Mouse (Mus musculus) forebrain, postnatal 0 days (tissue): Measurements from ENCODE around the gene Add1. TPM values are rescaled to one million over a fixed set of nuclear protein-coding genes. Genes with fewer than 3 reads are reported as not detected.

Source experiments
- ATAC-seq: fragments of 200-750 bp; cut with Nextera tagmentation; 2 replicates; pipeline ENCODE4 v1.8.0; 2017; ENCODE audit warnings: mild to moderate bottlenecking, moderate library complexity
- DNase-seq: peaks from one replicate; pipeline ENCODE4 v3.0.0-alpha.2; 2015
- H3K27ac ChIP-seq: fragments of 300-500 bp; sonication (generic); 2 replicates; pipeline ENCODE4 v1.5.1; 2014; ENCODE audit warnings: low read depth, mild to moderate bottlenecking, antibody characterized with exemption, low read length, moderate library complexity, mixed read lengths
- H3K27me3 ChIP-seq: fragments of 300-500 bp; sonication (generic); 2 replicates; pipeline ENCODE4 v1.6.1; 2014; ENCODE audit warnings: mild to moderate bottlenecking, low read length, mixed read lengths; ENCODE audit not compliant: insufficient read depth
- H3K36me3 ChIP-seq: fragments of 300-500 bp; sonication (generic); 2 replicates; pipeline ENCODE4 v1.6.1; 2014; ENCODE audit warnings: mild to moderate bottlenecking, moderate library complexity; ENCODE audit not compliant: insufficient read depth
- H3K4me1 ChIP-seq: fragments of 300-500 bp; sonication (generic); 2 replicates; pipeline ENCODE4 v1.6.1; 2014; ENCODE audit warnings: antibody characterized with exemption; ENCODE audit not compliant: insufficient read depth
- H3K4me2 ChIP-seq: fragments of 300-500 bp; sonication (generic); 2 replicates; pipeline ENCODE4 v1.6.1; 2014; ENCODE audit warnings: low read depth, mild to moderate bottlenecking, moderate library complexity
- H3K4me3 ChIP-seq: fragments of 300-500 bp; sonication (generic); 2 replicates; pipeline ENCODE4 v1.5.1; 2014; ENCODE audit warnings: low read depth, low read length, mixed read lengths
- H3K9ac ChIP-seq: fragments of 300-500 bp; sonication (generic); 2 replicates; pipeline ENCODE4 v1.6.1; 2014; ENCODE audit warnings: mild to moderate bottlenecking
- H3K9me3 ChIP-seq: fragments of 300-500 bp; sonication (generic); 2 replicates; pipeline ENCODE4 v1.6.1; 2016; ENCODE audit warnings: low read length
- CTCF ChIP-seq: sonication (generic); IDR thresholded peaks from 2 replicates; pipeline ENCODE4 v1.5.1; 2016; ENCODE audit warnings: antibody characterized with exemption, control low read depth, low read depth
- WGBS: fragments of 180-500 bp; shearing (Covaris S2); extraction: QIAGEN DNeasy Blood & Tissue Kit; methylation state at CpG from one replicate; pipeline ENCODE4 v1.1.7; 2014; 5-methylcytosine and 5-hydroxymethylcytosine counted together
- polyA plus RNA-seq: library from polyadenylated mRNA; unstranded; fragments of >200 nt; fragmentation: Nextera tagmentation; extraction: Ambion mirVana; gene quantifications from 2 replicates; pipeline ENCODE4 v1.2.1, GENCODE M21; 2015
- total RNA-seq: library from RNA; depleted of rRNA; stranded (reverse); fragments of >200 nt; gene quantifications from 2 replicates; pipeline ENCODE4 v1.2.3, GENCODE M21; 2014

Gene Add1
- total and polyA plus RNA-seq, 2 experiments from 2014 or later: 175 to 334 TPM

DNA sequence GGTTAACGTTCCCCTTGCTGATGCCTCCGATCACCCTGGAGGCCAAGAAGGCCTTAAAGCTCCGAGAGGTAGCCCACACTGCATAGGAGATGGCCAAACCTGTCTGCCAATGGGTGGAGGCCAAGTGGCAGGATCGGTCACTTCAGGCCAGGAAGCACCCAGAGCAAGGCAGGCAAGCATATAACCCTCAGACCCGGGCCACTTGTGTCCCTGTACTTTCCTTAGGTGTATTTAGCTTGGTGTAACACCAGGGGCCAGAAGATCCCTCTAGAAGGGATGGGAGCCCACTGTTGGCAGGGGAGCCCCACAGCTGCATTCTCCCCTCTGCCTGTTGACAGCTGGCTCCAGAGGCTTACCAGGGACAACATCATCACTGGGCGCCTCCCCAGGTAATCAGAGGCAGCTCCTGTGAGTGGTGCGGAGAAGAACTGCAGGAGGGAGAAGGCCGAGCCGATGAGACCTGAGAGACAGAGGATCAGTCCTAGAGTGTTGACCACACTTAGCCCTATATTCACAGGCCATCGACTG lies 62.3 kb downstream of the Add1 start:
- no peak for ATAC-seq
- H3K9ac ChIP-seq: peak overlapping the region; percentile 87; the same call in 1 of the 2 replicates
- H3K4me2 ChIP-seq: peak overlapping the region; percentile 82
- H3K4me1 ChIP-seq: peaks cover 8% of the 10 kb centered on the region; the same call in 1 of the 2 replicates
- TF ChIP-seq CTCF: no peak
- no peak overlapping the region for H3K27ac ChIP-seq
- peaks cover 69% of the 10 kb centered on the region for H3K36me3 ChIP-seq
- no peak for DNase-seq
- H3K4me3 ChIP-seq: peak overlapping the region; percentile 68
- no peaks in the 10 kb centered on the region for H3K9me3 ChIP-seq
- WGBS: 69% methylated on average over 10 of the region's 10 CpGs
- H3K27me3 ChIP-seq: no peaks in the 10 kb centered on the region

DNA sequence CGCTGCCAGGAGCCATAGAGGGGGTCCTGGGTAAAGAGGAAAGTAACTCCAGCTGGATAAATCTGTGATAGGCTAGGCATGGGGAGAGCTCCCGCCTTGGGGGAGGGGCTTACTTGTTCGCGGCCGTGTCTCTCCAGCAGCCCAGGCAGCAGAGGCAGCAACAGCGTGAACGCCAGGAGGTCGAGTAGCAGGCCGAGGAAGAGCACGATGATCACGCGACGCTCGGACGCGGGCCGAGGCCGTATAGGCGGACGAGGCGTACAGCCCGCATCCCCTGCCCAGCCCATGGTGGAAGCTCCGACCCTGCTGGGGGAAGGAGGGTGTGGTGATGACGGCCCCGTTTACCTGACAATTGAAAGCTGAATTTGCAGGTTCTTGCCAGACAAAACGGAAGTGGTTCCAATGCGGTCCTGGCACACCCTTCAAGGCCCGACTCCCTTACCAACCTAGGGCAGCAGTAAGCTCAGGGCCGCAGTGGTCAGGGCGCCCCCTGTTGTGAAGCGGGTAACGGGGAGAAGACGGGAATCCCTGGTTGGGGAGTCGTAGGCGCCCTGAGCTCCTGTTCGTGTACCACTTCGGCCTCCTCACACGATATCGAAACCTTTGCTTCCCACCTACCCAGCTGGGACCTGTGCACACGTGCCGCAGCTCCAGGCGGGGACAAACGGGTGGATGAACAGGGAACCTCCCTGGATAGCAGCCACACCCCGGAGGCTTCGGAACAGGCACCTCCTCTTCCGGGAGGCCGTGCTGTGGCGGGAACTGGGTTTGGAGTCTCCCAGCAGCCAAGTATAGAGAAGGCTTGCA lies 63.2 kb downstream of the Add1 start, which contains the start of gene Mfsd10:
Mfsd10 (minus strand) TSS at position 732 of the 807 bp plus-strand sequence.
- Histone ChIP-seq H3K9ac (peak within 1 kb of the TSS; percentile 87), H3K27me3 (no peaks in the 10 kb centered on the region), H3K27ac (peak within 1 kb of the TSS; percentile 93), H3K4me3 (peak within 1 kb of the TSS; percentile 68), H3K4me2 (peak within 1 kb of the TSS; percentile 82), H3K4me1 (peaks cover 8% of the 10 kb centered on the region; the same call in 1 of the 2 replicates), H3K36me3 (peaks cover 69% of the 10 kb centered on the region), H3K9me3 (no peaks in the 10 kb centered on the region)
- DNase-seq (peak; percentile 88), ATAC-seq (peak; percentile 95)
- WGBS: under 1% methylated on average over 48 of the region's 48 CpGs
- TF ChIP-seq CTCF: peak; percentile 68

DNA sequence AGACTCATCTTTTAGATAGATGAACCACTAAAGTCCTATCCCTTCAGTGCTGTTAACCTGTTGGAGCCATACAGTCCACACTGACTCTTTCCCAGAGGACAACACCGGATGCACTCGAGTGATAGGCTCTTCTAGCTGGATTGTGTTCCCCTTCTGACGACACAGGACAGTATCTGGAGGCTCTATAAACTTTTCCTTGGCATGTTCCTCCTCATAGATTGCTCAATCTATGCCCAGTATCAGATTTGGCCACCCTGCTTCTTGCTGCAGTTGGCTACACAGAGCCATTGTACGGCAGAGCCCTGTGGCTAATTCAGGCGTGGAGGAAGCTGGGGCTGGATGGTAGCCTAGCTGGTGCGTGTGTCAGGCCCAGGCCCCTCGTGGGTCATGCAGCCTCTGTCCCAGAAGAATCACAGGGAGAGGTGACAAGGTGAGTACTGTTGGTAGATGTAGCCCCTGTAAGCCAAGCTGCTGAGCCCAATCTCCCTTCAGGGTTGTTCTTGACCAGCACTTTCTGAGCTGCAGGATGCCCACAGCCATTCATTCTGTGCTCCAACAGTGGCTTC lies 64.2 kb downstream of the Add1 start:
- ATAC-seq: no peak
- Histone ChIP-seq H3K9ac (no peak overlapping the region), H3K36me3 (peaks cover 66% of the 10 kb centered on the region), H3K4me1 (peaks cover 8% of the 10 kb centered on the region; the same call in 1 of the 2 replicates), H3K9me3 (no peaks in the 10 kb centered on the region), H3K4me3 (no peak overlapping the region), H3K27me3 (no peaks in the 10 kb centered on the region), H3K27ac (0 out of 2 replicates have a peak overlapping the region, but pooled peaks have one; percentile 93), H3K4me2 (no peak overlapping the region)
- DNase-seq: no peak
- TF ChIP-seq CTCF: no peak
- 84% methylated on average over 7 of the region's 7 CpGs for WGBS

- ATAC-seq (no peak), DNase-seq (no peak)
- no peak for TF ChIP-seq CTCF
- H3K27ac ChIP-seq: no peak overlapping the region
- H3K4me1 ChIP-seq: no peaks in the 10 kb centered on the region
- H3K9ac ChIP-seq: no peak overlapping the region
- H3K36me3 ChIP-seq: peaks cover 83% of the 10 kb centered on the region
- H3K27me3 ChIP-seq: no peaks in the 10 kb centered on the region
- WGBS: 89% methylated on average over 3 of the region's 3 CpGs
- no peak overlapping the region for H3K4me2 ChIP-seq
- no peaks in the 10 kb centered on the region for H3K9me3 ChIP-seq
- H3K4me3 ChIP-seq: no peak overlapping the region
Observed at GRCm38 (mm10) chr5:34641991-34642390, 68.5 kb downstream of the Add1 start.

DNA sequence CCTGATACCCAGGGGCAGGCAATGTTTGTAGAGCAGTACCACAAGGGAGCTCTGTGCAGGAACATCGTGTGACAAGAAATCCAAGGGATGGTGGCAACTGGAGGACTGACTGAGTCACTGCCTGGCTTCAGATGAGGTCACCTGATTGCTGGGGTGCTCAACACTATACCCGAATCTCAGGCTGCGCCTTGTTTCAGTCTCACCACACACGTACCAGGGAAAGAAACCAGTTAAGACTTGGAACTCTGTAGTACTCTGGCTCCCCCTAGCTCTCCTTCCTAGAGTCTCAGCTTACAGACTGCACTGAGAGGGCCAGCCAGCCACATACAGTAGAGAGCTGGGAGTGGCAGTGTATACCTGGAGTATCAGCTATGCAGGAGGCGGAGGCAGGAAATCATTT lies 69.5 kb downstream of the Add1 start:
- Histone ChIP-seq H3K9ac (no peak overlapping the region), H3K27ac (no peak overlapping the region), H3K36me3 (peaks cover 87% of the 10 kb centered on the region), H3K27me3 (no peaks in the 10 kb centered on the region), H3K4me1 (no peaks in the 10 kb centered on the region), H3K4me2 (no peak overlapping the region), H3K4me3 (no peak overlapping the region), H3K9me3 (no peaks in the 10 kb centered on the region)
- peak; percentile 75 for TF ChIP-seq CTCF
- DNase-seq: peak; percentile 67
- WGBS: 62% methylated on average over 5 of the region's 5 CpGs
- peak; percentile 92 for ATAC-seq

DNA sequence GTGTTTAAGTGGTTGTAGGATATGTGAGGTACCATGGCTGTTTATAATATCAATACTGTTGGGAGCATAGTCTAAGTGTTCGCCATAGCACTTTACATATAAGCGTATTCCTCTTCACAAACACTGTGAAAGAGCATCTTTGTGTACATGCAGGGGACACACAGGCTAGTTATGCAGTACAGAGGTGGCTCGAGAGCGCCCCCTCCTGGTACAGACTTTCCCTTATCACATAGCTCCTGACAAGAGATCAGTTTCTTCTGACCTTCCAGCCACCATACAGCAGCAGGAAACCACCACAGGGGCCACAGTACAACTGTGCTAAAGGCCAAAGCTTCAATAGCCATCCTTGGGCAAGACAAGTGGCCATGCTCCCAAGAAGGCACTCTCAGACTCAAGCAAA lies 74.1 kb downstream of the Add1 start:
- H3K36me3 ChIP-seq: peaks cover 94% of the 10 kb centered on the region

DNA sequence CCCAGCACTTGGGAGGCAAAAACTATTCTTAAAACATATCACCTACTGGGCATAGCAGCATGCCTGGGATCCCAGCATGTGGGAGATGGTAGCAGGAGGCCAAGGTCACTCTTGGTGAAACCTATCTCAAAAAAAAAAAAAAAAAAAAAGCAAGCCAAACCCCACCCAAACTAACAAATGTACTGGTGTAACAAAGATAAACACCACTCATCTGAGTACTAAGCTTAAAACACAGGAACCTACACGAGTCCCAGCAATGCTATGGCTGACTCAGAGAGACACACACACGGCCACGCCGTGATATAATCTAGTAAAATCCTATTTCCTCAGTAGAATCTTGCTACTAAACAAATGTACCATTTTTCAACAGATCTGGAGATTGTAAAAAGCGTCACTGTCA lies 79.5 kb downstream of the Add1 start:
- H3K4me3 ChIP-seq: no peak overlapping the region
- no peaks in the 10 kb centered on the region for H3K27me3 ChIP-seq
- no peaks in the 10 kb centered on the region for H3K9me3 ChIP-seq
- H3K36me3 ChIP-seq: peaks cover 88% of the 10 kb centered on the region
- H3K27ac ChIP-seq: no peak overlapping the region
- TF ChIP-seq CTCF: no peak
- H3K4me2 ChIP-seq: no peak overlapping the region
- ATAC-seq (no peak), DNase-seq (no peak)
- 96% methylated on average over 5 of the region's 5 CpGs for WGBS
- no peaks in the 10 kb centered on the region for H3K4me1 ChIP-seq
- H3K9ac ChIP-seq: no peak overlapping the region

More for the DNA sequence above, 74.1 kb downstream of the Add1 start:
- Histone ChIP-seq H3K9ac (no peak overlapping the region), H3K4me3 (no peak overlapping the region), H3K4me1 (no peaks in the 10 kb centered on the region), H3K27me3 (no peaks in the 10 kb centered on the region), H3K4me2 (no peak overlapping the region), H3K27ac (no peak overlapping the region), H3K9me3 (no peaks in the 10 kb centered on the region)
- ATAC-seq (0 out of 2 replicates have a peak, but pooled peaks have one; percentile 54), DNase-seq (peak; percentile 64)
- WGBS: 36% methylated on average over 4 of the region's 4 CpGs
- peak; percentile 74 for TF ChIP-seq CTCF
